Mouse (Mus musculus) layer of hippocampus, adult 9-10 months (tissue): ENCODE measurements at regions not wholly inside any gene's neighbourhood (a gene's known extent, or its start where the extent isn't known, plus 50 kb on each side); places are given as distances from the start of the nearest gene placed in this dataset.

Experiments used
- DNase-seq: peaks from one replicate; pipeline ENCODE4 v3.0.0; 2022; ENCODE audit warnings: low spot score

DNA sequence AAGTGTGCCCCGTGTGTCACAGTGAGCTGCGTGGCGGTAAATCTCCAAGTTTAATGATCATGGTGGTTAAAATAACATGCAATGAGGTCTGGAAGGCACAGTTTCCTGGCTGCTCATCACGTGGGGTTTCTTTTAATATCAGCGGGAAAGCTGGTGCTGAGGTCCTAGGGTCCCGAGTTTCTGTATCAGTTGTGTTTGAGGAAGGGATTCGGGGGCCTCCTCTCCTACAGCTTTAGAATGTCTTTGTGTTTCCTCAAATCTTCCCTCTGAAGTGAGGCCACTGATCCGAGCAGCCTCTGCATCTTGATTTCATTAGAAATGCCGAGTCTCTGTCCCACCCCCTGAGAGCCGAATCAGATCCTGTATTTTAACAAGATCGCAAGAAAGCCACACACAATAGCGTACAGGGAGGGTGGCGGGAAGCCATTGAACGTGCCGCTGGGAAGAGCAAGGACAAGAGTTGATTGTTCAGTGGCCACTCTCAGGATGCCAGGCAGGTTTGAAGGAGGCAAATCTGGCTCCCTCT lies 215.5 kb downstream of the Ppp4r2 start:
- no peak for DNase-seq

DNA sequence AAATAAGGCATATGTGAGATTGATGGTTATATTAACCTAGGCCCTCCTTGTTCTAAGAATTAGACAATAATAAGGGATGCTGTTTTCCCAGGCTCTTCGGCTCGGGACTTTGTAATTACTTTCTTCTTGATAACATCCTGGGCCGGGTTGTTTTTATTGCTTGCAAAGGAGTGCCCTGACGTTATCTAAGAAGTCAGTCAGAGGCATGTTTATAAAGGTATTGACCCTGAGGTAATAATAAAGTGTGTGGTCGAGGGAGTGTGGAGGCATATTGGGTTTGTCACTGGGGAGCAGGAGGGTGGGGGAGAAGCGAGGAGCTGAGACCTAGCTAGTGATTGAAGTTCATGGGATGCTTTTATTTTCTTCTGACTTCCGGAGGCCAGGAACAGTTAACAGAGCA lies 221.5 kb downstream of the Ppp4r2 start:
- no peak for DNase-seq

DNA sequence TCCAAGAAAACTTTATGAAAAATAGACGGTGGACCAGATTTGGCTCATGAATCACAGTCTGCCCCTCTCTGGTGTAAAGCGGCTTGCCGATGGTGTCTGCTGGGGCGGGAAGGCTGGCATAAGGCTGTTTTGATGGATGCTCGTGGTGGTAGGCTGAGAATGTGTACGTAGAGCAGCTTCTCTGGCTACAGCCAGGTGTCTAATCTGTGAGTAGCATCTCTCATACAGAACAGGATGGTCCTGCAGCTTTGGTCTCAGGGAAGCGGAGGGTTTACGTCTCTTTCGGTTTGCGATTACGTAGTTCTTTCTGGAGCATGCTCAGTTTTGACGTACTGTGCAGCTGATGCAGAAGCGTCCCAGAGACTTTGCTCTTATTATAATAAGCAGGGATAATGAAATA lies 222.9 kb downstream of the Ppp4r2 start:
- peak; percentile 6 for DNase-seq

DNA sequence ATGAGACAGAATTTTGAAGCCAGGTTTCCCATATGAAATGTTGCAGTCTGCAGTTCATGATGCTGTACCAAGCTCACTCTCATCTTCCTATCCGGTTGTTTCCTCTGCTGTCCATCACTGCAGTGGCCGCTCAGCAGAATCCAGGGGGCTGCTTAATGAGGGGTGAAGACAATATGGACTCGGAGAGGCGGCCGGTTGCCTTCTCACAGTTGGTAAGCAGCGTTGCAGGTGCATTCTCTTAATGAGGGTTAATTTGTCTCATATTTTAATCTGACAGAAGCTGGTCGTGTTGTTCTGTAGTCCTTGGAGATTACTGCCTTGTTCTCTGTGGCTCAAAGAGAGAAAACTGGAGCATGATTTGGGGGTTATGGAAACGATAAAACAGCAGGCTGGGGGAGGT lies 225.6 kb downstream of the Ppp4r2 start:
- no peak for DNase-seq

DNA sequence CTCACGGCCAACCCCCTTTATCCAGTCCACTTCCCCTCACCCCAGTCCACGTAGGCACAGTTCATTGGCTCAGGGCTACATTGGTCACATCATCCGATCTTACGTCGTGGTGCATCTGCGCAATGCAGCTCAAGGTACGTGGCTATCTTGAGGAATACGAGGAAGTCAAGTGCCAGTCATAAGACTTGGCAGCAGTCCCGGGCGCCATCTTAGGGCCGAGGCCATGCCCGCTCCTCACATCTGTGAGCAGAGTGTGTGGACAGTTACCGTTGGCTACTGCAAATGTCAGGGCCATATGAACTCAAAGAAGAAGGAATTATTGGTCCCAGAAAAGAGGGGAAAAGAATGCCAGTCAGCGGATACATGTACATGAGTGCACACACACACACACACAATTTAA lies 228.8 kb downstream of the Ppp4r2 start:
- no peak for DNase-seq

DNA sequence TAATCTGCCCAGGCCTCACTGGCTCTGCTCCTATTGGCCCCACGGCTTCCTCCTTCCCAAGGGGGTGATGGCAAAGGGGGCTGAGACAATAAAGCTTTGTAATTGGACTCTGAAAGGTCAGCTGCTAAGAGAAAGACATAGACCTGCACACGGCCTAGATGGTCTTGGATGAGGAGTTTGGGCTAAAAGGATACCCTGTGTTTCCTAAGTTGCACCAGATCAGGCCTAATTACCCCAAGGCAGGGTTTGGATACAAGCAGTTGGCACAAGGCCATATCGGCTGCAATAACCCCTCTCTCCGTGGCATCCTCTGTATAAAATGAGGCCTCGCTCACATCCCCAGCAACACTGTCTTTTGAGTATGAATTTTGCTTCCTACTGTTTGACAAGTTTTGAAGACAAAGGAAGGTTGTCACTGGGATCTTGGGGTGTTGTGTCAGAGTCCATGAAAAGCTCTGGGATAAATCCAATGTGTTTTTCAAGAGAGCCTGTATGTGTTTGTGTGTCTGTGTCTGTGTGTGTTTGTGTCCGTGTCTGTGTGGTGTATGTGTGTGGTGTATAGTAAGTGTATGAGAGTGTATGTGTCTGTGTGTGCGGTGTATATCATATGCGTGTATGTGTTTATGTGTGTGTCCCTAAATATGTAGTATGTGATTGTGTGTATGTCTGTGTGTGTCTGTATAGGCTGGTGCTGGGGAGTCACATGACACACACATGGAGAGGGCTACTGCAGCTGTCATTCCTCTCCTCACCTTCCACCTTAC lies 242.5 kb downstream of the Ppp4r2 start:
- DNase-seq = no peak

DNA sequence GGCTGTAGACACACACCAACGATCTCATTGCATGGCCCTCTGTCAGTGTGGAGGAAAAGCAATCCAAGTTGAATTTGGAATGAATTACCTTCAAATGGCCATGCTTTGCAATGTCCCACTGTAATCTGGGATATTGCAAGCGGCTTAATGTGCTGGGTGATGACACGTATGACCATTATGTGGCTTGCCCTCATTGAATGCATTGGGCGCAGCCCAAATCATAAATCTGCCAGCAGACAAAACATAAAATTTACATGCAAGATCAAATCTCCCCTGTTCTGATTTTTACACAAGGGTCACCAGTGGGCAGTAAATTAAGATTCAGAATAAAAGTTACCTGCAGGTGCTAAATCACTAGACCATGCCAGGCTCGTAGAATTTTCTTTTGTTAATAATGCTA lies 244.9 kb downstream of the Ppp4r2 start:
- DNase-seq = no peak

DNA sequence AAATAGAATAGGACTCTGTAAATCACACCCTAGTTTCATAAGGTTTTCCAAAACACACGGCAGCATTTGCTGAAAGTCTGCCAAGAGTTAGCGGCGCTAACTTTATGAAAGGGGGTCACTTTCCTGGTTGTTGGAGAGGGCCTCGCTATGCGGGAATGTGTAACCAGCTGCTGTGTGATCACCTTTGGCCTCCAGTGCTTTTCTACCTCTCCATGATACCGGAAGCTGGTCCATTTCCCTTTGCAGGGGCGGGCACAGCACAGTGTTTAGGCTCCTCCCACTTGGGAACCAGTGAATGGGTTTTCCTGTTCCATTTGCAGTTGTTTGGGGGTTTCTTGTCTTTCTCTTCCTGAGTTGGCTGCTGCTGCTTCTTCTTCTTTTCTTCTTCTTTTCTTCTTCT lies 250.3 kb downstream of the Ppp4r2 start:
- DNase-seq = no peak

DNA sequence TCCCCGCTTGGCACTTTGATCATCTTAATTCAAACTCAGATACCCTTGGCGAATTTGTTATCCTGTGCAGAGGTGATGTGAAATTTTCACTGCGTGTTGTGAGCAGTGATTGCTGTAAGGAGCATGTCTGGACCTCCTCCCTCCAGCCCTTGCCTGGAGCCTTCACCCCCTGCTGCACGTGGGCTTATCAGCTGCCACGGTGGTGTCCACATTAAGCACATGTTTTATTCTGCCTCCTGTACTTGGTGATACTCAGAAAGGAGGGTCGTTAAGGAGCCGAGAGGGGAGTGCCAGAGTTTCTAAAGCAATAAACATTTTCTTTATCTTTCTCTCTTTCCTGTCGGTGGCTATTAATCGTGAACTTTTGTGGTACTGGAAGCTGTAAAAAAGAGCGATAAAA lies 258.8 kb downstream of the Ppp4r2 start:
- no peak for DNase-seq
